Mouse (Mus musculus): ENCODE measurements at regions not wholly inside any gene's neighbourhood (a gene's known extent, or its start where the extent isn't known, plus 50 kb on each side); places are given as distances from the start of the nearest gene placed in this dataset.

DNA sequence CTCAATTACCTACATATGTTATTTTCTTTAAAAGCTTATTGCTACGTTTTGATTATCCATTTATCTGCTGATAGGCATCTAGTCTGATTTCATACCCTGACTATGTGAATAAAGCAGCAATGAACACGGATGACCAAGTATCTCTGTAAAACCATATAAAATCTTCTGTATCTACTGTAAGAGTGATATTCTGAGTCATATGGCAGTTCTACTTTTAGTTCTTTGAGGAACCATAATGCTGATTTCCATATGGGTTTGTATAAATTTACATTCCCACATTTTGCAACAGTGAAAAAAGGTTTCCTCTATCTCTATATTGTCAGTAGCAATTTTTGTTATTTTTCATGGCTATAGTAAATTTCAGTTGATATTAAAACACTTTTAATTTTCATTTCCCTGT lies 280.6 kb downstream of the Fsip2 start:
- Histone ChIP-seq H3K9me3 (replicated peaks; ENCODE audit: control insufficient read depth, low read length) (no peaks in the 10 kb centered on the region), H3K36me3 (replicated peaks; ENCODE audit: control insufficient read depth, insufficient read depth, low read depth, low read length) (no peaks in the 10 kb centered on the region), H3K27me3 (ENCODE audit: control insufficient read depth, insufficient read depth, low read length) (no peaks in the 10 kb centered on the region), H3K4me3 (ENCODE audit: low read depth, low read length) (no peak overlapping the region), H3K27ac (replicated peaks; ENCODE audit: low read depth, low read length) (no peak overlapping the region), H3K4me2 (ENCODE audit: low read depth, low read length) (no peak overlapping the region), H3K9ac (replicated peaks; ENCODE audit: low read length) (no peak overlapping the region), H3K4me1 (ENCODE audit: control insufficient read depth, insufficient read depth, low read length) (no peaks in the 10 kb centered on the region)
- WGBS, result 72% methylated on average over 2 of the region's 2 CpGs
- no peak for ATAC-seq (replicated peaks; ENCODE audit: insufficient number of reproducible peaks, low FRiP score, low TSS enrichment, low read depth)
- no peak for DNase-seq (ENCODE audit: low spot score)

DNA sequence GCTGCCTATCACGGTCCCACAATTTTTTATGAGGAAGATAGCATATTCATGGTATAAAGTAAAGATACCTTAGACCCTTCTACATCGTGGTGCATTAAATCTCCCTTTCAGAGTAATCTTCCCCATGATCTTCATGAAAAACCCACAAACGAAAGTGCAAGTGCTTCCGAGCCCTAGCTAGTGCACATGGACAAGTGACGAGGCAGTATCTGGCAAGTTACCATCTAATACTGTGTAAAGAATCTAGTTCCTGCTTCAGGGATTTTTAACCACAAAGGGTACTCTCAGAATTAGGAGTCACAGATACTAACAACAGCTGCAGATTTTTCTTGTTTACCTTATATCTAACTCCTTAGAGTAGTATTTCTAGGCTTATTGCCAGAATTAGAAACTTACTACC lies 282.8 kb downstream of the Fsip2 start:
- DNase-seq (ENCODE audit: low spot score) (no peak), ATAC-seq (replicated peaks; ENCODE audit: insufficient number of reproducible peaks, low FRiP score, low TSS enrichment, low read depth) (no peak)
- Histone ChIP-seq H3K4me3 (ENCODE audit: low read depth, low read length) (no peak overlapping the region), H3K9me3 (replicated peaks; ENCODE audit: control insufficient read depth, low read length) (no peaks in the 10 kb centered on the region), H3K36me3 (replicated peaks; ENCODE audit: control insufficient read depth, insufficient read depth, low read depth, low read length) (no peaks in the 10 kb centered on the region), H3K4me2 (ENCODE audit: low read depth, low read length) (no peak overlapping the region), H3K27ac (replicated peaks; ENCODE audit: low read depth, low read length) (no peak overlapping the region), H3K9ac (replicated peaks; ENCODE audit: low read length) (no peak overlapping the region), H3K4me1 (ENCODE audit: control insufficient read depth, insufficient read depth, low read length) (no peaks in the 10 kb centered on the region), H3K27me3 (ENCODE audit: control insufficient read depth, insufficient read depth, low read length) (no peaks in the 10 kb centered on the region)
- 87% methylated on average over 5 of the region's 5 CpGs for WGBS

DNA sequence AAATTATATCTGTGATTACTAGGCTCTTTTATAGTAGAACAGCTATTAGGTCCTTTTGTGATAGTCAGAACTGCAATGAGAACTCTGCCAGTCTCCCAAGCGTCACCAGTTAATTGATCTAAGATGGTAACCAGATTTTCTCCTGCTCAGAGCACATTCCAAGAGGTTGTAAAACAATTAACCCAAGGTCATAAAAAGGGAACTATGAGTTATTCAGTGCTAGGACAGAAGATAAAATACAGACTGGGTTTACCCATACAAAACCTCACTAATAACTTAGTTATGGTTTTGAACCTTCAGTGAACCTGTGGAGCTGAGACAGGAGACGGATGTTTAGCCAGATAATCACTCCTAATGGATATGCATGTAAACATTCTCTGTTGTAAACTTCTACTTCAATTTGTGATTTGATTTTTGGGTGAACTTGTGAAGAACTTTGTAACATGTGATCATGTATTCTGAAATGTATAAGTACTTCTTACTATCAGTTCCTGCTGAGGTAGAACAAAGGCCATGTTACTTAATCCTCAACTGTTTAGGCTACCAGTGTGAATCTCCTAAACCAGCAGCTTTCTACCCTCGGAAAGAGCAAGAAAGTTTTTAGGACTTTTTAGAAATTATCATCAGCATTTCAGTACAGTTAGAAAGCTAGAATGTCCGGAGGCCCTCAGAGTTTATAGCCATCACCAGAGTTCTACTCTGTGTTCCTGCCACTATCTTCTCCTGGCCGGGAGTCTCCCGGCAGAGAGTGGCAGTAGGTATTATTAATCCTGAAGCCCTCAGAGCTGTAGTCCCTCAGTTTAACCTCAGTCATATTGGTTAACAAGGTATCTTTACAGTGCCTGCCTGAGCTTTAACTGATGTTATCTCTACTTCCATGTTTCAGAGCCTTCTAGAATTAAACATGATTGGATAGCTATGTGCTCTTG lies 308.0 kb downstream of the Fsip2 start:
- Histone ChIP-seq H3K27ac (replicated peaks; ENCODE audit: low read depth, low read length) (no peak overlapping the region), H3K27me3 (ENCODE audit: control insufficient read depth, insufficient read depth, low read length) (no peaks in the 10 kb centered on the region), H3K4me2 (ENCODE audit: low read depth, low read length) (no peak overlapping the region), H3K4me1 (ENCODE audit: control insufficient read depth, insufficient read depth, low read length) (no peaks in the 10 kb centered on the region), H3K9me3 (replicated peaks; ENCODE audit: control insufficient read depth, low read length) (no peaks in the 10 kb centered on the region), H3K9ac (replicated peaks; ENCODE audit: low read length) (no peak overlapping the region), H3K36me3 (replicated peaks; ENCODE audit: control insufficient read depth, insufficient read depth, low read depth, low read length) (no peaks in the 10 kb centered on the region), H3K4me3 (ENCODE audit: low read depth, low read length) (no peak overlapping the region)
- 70% methylated on average over 6 of the region's 6 CpGs for WGBS
- DNase-seq (ENCODE audit: low spot score) (no peak), ATAC-seq (replicated peaks; ENCODE audit: insufficient number of reproducible peaks, low FRiP score, low TSS enrichment, low read depth) (no peak)

DNA sequence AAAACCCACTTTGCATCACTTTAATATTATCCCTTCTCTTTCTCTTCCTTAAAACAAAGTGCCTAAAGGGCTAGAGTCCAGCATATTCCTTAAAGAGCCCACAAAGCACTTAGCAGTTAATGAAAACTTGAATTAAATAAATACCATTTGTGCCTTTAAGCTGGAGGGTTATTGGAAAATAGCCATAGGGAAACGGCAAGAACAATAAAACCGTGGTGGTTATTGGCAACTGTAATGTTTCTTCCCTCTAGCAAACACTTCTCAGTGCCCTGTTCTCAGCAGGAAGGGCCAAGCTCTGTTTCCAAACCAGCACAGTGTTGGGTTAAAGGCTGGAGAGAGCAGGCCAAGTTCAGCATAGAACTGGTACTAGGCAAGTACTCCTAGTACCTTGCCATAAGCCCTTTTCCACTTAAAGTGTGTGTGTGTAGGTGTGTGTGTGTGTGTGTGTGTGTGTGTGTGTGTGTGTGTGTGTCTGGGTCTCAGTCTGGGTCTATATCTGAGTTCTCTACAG lies 313.4 kb downstream of the Fsip2 start:
- ATAC-seq (replicated peaks; ENCODE audit: insufficient number of reproducible peaks, low FRiP score, low TSS enrichment, low read depth) (no peak), DNase-seq (ENCODE audit: low spot score) (no peak)
- no peak overlapping the region for H3K27ac ChIP-seq (replicated peaks; ENCODE audit: low read depth, low read length)
- H3K9me3 ChIP-seq (replicated peaks; ENCODE audit: control insufficient read depth, low read length), result no peaks in the 10 kb centered on the region
- H3K4me1 ChIP-seq (ENCODE audit: control insufficient read depth, insufficient read depth, low read length), result no peaks in the 10 kb centered on the region
- no peak overlapping the region for H3K4me3 ChIP-seq (ENCODE audit: low read depth, low read length)
- no peak overlapping the region for H3K4me2 ChIP-seq (ENCODE audit: low read depth, low read length)
- H3K9ac ChIP-seq (replicated peaks; ENCODE audit: low read length), result no peak overlapping the region
- no peaks in the 10 kb centered on the region for H3K27me3 ChIP-seq (ENCODE audit: control insufficient read depth, insufficient read depth, low read length)
- WGBS, result 78% methylated on average over 2 of the region's 2 CpGs
- no peaks in the 10 kb centered on the region for H3K36me3 ChIP-seq (replicated peaks; ENCODE audit: control insufficient read depth, insufficient read depth, low read depth, low read length)

DNA sequence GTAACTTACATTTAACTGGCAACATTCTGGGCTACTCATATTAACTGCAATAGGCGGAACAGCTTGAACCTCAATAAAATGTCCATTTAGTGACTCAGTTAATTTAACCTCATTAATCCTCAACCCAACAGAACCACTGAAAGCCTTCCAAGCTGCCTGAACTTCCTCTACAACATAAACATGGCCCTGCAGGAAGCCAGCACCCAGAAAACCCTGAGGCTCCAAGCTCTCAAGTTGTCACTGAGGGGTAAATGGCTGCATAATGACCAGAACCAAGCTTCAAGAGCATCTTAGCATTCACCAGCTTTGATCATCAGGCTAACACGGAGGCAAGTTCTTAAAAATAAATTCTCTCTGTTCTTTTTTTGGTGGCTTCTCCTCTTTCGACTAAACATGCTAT lies 315.2 kb downstream of the Fsip2 start:
- whole genome bisulfite sequencing, result 66% methylated on average over 3 of the region's 3 CpGs
- H3K4me3 ChIP-seq (ENCODE audit: low read depth, low read length), result no peak overlapping the region
- no peak for ATAC-seq (replicated peaks; ENCODE audit: insufficient number of reproducible peaks, low FRiP score, low TSS enrichment, low read depth)
- no peak overlapping the region for H3K27ac ChIP-seq (replicated peaks; ENCODE audit: low read depth, low read length)
- no peak overlapping the region for H3K9ac ChIP-seq (replicated peaks; ENCODE audit: low read length)
- no peaks in the 10 kb centered on the region for H3K36me3 ChIP-seq (replicated peaks; ENCODE audit: control insufficient read depth, insufficient read depth, low read depth, low read length)
- no peaks in the 10 kb centered on the region for H3K27me3 ChIP-seq (ENCODE audit: control insufficient read depth, insufficient read depth, low read length)
- DNase-seq (ENCODE audit: low spot score), result no peak
- no peaks in the 10 kb centered on the region for H3K4me1 ChIP-seq (ENCODE audit: control insufficient read depth, insufficient read depth, low read length)
- no peaks in the 10 kb centered on the region for H3K9me3 ChIP-seq (replicated peaks; ENCODE audit: control insufficient read depth, low read length)
- H3K4me2 ChIP-seq (ENCODE audit: low read depth, low read length), result no peak overlapping the region

DNA sequence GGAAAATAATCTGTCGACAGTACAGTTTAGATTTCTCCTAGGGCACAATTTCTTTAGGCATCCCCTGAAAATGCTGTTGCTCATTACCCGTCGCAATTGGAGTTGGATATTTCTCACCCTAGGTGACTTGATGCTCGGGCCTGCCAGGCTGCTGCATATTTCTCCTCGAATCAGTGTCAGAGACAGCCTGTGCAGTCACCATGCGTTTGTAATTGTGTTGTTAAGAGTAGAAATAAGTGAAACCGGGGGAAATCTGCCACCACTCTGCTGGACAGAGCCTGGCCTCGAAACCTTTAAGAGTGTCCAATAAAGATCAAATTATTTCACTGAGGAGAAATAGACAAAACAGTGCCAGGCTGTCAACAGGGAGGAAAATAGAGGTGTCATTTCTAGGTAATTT lies 340.7 kb upstream of the Zc3h15 start:
- Histone ChIP-seq H3K9me3 (replicated peaks; ENCODE audit: control insufficient read depth, low read length) (no peaks in the 10 kb centered on the region), H3K4me1 (ENCODE audit: control insufficient read depth, insufficient read depth, low read length) (no peaks in the 10 kb centered on the region), H3K27ac (replicated peaks; ENCODE audit: low read depth, low read length) (no peak overlapping the region), H3K9ac (replicated peaks; ENCODE audit: low read length) (no peak overlapping the region), H3K4me3 (ENCODE audit: low read depth, low read length) (no peak overlapping the region), H3K36me3 (replicated peaks; ENCODE audit: control insufficient read depth, insufficient read depth, low read depth, low read length) (no peaks in the 10 kb centered on the region), H3K4me2 (ENCODE audit: low read depth, low read length) (no peak overlapping the region), H3K27me3 (ENCODE audit: control insufficient read depth, insufficient read depth, low read length) (no peaks in the 10 kb centered on the region)
- 62% methylated on average over 8 of the region's 8 CpGs for WGBS
- no peak for ATAC-seq (replicated peaks; ENCODE audit: insufficient number of reproducible peaks, low FRiP score, low TSS enrichment, low read depth)
- no peak for DNase-seq (ENCODE audit: low spot score)

DNA sequence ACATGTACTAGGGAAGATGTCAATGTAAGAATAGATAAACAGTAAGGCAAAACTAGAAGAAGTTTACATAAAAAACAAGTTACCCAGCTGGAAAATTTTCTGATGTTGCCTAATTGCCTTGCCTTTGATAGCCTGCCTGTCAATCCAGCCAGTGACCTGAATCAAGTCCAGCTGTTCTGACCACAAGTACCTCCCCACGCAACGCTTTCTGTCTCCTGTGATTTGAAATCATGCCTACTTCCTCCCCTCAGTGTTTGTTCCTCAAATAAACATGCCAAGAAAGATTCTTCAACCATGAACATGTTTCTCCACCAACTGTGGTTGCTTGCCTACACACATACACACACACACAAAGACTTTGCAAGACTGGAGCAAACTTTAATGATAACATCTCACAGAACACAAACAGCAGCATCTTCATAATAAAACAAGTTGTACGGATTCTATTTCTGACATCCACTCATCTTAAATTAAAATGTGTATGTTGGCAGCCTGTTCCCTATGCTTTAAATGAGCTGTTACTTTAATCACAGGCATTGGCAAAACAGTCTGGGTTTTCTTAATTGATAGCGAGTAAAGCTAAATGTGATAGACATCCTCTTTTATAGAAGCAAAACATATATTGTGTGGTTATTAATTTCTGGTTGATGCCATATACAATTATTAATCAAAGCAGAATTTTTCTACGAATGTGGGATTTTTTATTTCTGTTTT lies 312.0 kb upstream of the Zc3h15 start:
- WGBS, result 52% methylated on average over 5 of the region's 5 CpGs
- no peaks in the 10 kb centered on the region for H3K4me1 ChIP-seq (ENCODE audit: control insufficient read depth, insufficient read depth, low read length)
- ATAC-seq (replicated peaks; ENCODE audit: insufficient number of reproducible peaks, low FRiP score, low TSS enrichment, low read depth) (no peak), DNase-seq (ENCODE audit: low spot score) (peak; percentile 49)
- no peak overlapping the region for H3K9ac ChIP-seq (replicated peaks; ENCODE audit: low read length)
- no peaks in the 10 kb centered on the region for H3K9me3 ChIP-seq (replicated peaks; ENCODE audit: control insufficient read depth, low read length)
- no peaks in the 10 kb centered on the region for H3K27me3 ChIP-seq (ENCODE audit: control insufficient read depth, insufficient read depth, low read length)
- no peak overlapping the region for H3K4me3 ChIP-seq (ENCODE audit: low read depth, low read length)
- H3K36me3 ChIP-seq (replicated peaks; ENCODE audit: control insufficient read depth, insufficient read depth, low read depth, low read length), result no peaks in the 10 kb centered on the region
- H3K4me2 ChIP-seq (ENCODE audit: low read depth, low read length), result no peak overlapping the region
- no peak overlapping the region for H3K27ac ChIP-seq (replicated peaks; ENCODE audit: low read depth, low read length)

DNA sequence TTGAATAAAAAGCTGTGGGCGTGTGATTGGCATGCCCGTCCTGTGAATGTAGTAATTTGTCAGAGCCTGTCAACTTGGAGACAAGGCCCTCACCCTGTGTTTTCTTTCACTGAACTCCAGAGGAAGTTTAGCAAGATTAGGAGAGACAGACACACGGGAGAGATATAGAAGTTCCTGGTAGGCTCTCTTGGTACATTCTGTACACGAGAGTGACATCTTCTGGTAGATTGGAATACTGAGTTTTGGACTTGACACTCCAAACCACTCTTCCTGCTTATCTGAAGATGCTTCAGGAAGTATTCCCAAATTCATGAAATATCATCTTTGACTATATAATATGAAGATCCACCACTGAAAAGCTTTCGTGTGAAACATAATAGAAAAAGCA lies 311.5 kb upstream of the Zc3h15 start:
- no peak overlapping the region for H3K4me2 ChIP-seq (ENCODE audit: low read depth, low read length)
- peak; percentile 49 for DNase-seq (ENCODE audit: low spot score)
- no peak overlapping the region for H3K9ac ChIP-seq (replicated peaks; ENCODE audit: low read length)
- 29% methylated on average over 5 of the region's 5 CpGs for WGBS
- no peaks in the 10 kb centered on the region for H3K27me3 ChIP-seq (ENCODE audit: control insufficient read depth, insufficient read depth, low read length)
- H3K4me3 ChIP-seq (ENCODE audit: low read depth, low read length), result no peak overlapping the region
- no peaks in the 10 kb centered on the region for H3K4me1 ChIP-seq (ENCODE audit: control insufficient read depth, insufficient read depth, low read length)
- H3K36me3 ChIP-seq (replicated peaks; ENCODE audit: control insufficient read depth, insufficient read depth, low read depth, low read length), result no peaks in the 10 kb centered on the region
- H3K9me3 ChIP-seq (replicated peaks; ENCODE audit: control insufficient read depth, low read length), result no peaks in the 10 kb centered on the region
- ATAC-seq (replicated peaks; ENCODE audit: insufficient number of reproducible peaks, low FRiP score, low TSS enrichment, low read depth), result no peak
- H3K27ac ChIP-seq (replicated peaks; ENCODE audit: low read depth, low read length), result no peak overlapping the region
